Mouse (Mus musculus): Measurements from ENCODE around the gene Pinlyp. TPM values are rescaled to one million over a fixed set of nuclear protein-coding genes. Genes with fewer than 3 reads are reported as not detected.
A peak's percentile ranks its signal among the peaks of the same experiment; 100 is the strongest.

Gene Pinlyp
- polyA plus RNA-seq, 1 experiment from 2014 or later: not detected

- H3K4me2 ChIP-seq (replicated peaks): peak overlapping the region; percentile 81
- peak overlapping the region; percentile 91 for H3K9ac ChIP-seq
- no peaks in the 10 kb centered on the region for H3K27me3 ChIP-seq (ENCODE audit: control insufficient read depth, insufficient read depth, low read length)
- peaks cover 27% of the 10 kb centered on the region for H3K4me1 ChIP-seq (replicated peaks; ENCODE audit: control insufficient read depth, insufficient read depth, low read length)
- DNase-seq (ENCODE audit: low spot score) (peak; percentile 73), ATAC-seq (ENCODE audit: low FRiP score) (peak; percentile 5)
- 0% methylated on average over 12 of the region's 12 CpGs for WGBS
- H3K9me3 ChIP-seq (ENCODE audit: control insufficient read depth, low read length): no peaks in the 10 kb centered on the region
- peak overlapping the region; percentile 100 for H3K27ac ChIP-seq
- H3K36me3 ChIP-seq (replicated peaks; ENCODE audit: control insufficient read depth, insufficient read depth): peaks cover 34% of the 10 kb centered on the region
- peak overlapping the region; percentile 69 for H3K4me3 ChIP-seq (replicated peaks; ENCODE audit: low read length)
Observed at GRCm38 (mm10) chr7:24506476-24506837, 39.5 kb downstream of the Pinlyp start.

- Histone ChIP-seq H3K4me1 (replicated peaks; ENCODE audit: control insufficient read depth, insufficient read depth, low read length) (peaks cover 27% of the 10 kb centered on the region), H3K27ac (peak overlapping the region; percentile 100), H3K9ac (peak overlapping the region; percentile 91)
Observed at GRCm38 (mm10) chr7:24506065-24506459, 39.9 kb downstream of the Pinlyp start.

GRCm38 (mm10) chr7:24505447-24506064 lies 40.4 kb downstream of the Pinlyp start:
- ATAC-seq (ENCODE audit: low FRiP score): no peak
- Histone ChIP-seq H3K4me3 (replicated peaks; ENCODE audit: low read length) (peak overlapping the region; percentile 69; the same call in 1 of the 2 replicates), H3K36me3 (replicated peaks; ENCODE audit: control insufficient read depth, insufficient read depth) (peaks cover 34% of the 10 kb centered on the region), H3K27me3 (ENCODE audit: control insufficient read depth, insufficient read depth, low read length) (no peaks in the 10 kb centered on the region), H3K4me2 (replicated peaks) (peak overlapping the region; percentile 81), H3K9ac (peak overlapping the region; percentile 91), H3K4me1 (replicated peaks; ENCODE audit: control insufficient read depth, insufficient read depth, low read length) (peaks cover 27% of the 10 kb centered on the region), H3K27ac (peak overlapping the region; percentile 100), H3K9me3 (ENCODE audit: control insufficient read depth, low read length) (no peaks in the 10 kb centered on the region)
- 11% methylated on average over 15 of the region's 15 CpGs for WGBS
- no peak for DNase-seq (ENCODE audit: low spot score)

More at GRCm38 (mm10) chr7:24506065-24506459, 39.9 kb downstream of the Pinlyp start:
- H3K36me3 ChIP-seq (replicated peaks; ENCODE audit: control insufficient read depth, insufficient read depth): peaks cover 34% of the 10 kb centered on the region
- WGBS: 10% methylated on average over 3 of the region's 3 CpGs
- H3K4me3 ChIP-seq (replicated peaks; ENCODE audit: low read length): peak overlapping the region; percentile 69
- H3K9me3 ChIP-seq (ENCODE audit: control insufficient read depth, low read length): no peaks in the 10 kb centered on the region
- ATAC-seq (ENCODE audit: low FRiP score) (no peak), DNase-seq (ENCODE audit: low spot score) (no peak)
- H3K4me2 ChIP-seq (replicated peaks): peak overlapping the region; percentile 81
- H3K27me3 ChIP-seq (ENCODE audit: control insufficient read depth, insufficient read depth, low read length): no peaks in the 10 kb centered on the region

- ATAC-seq (ENCODE audit: low FRiP score) (no peak), DNase-seq (ENCODE audit: low spot score) (no peak)
- H3K27ac ChIP-seq: peak overlapping the region; percentile 100
- H3K9me3 ChIP-seq (ENCODE audit: control insufficient read depth, low read length): no peaks in the 10 kb centered on the region
- H3K4me2 ChIP-seq (replicated peaks): peak overlapping the region; percentile 81; the same call in 1 of the 2 replicates
- whole genome bisulfite sequencing: 27% methylated on average over 4 of the region's 4 CpGs
- H3K4me1 ChIP-seq (replicated peaks; ENCODE audit: control insufficient read depth, insufficient read depth, low read length): peaks cover 28% of the 10 kb centered on the region
- H3K36me3 ChIP-seq (replicated peaks; ENCODE audit: control insufficient read depth, insufficient read depth): peaks cover 38% of the 10 kb centered on the region
- H3K9ac ChIP-seq: no peak overlapping the region
- no peak overlapping the region for H3K4me3 ChIP-seq (replicated peaks; ENCODE audit: low read length)
- H3K27me3 ChIP-seq (ENCODE audit: control insufficient read depth, insufficient read depth, low read length): no peaks in the 10 kb centered on the region
Observed at GRCm38 (mm10) chr7:24504868-24505267, 41.0 kb downstream of the Pinlyp start.

GRCm38 (mm10) chr7:24504004-24504403 lies 41.9 kb downstream of the Pinlyp start:
- Histone ChIP-seq H3K27me3 (ENCODE audit: control insufficient read depth, insufficient read depth, low read length) (no peaks in the 10 kb centered on the region), H3K36me3 (replicated peaks; ENCODE audit: control insufficient read depth, insufficient read depth) (peaks cover 46% of the 10 kb centered on the region), H3K4me3 (replicated peaks; ENCODE audit: low read length) (no peak overlapping the region), H3K27ac (no peak overlapping the region), H3K4me2 (replicated peaks) (no peak overlapping the region), H3K4me1 (replicated peaks; ENCODE audit: control insufficient read depth, insufficient read depth, low read length) (peaks cover 22% of the 10 kb centered on the region), H3K9ac (no peak overlapping the region), H3K9me3 (ENCODE audit: control insufficient read depth, low read length) (no peaks in the 10 kb centered on the region)
- ATAC-seq (ENCODE audit: low FRiP score) (no peak), DNase-seq (ENCODE audit: low spot score) (no peak)
- WGBS: 18% methylated on average over 10 of the region's 10 CpGs

- no peaks in the 10 kb centered on the region for H3K27me3 ChIP-seq (ENCODE audit: control insufficient read depth, insufficient read depth, low read length)
- no peak for ATAC-seq (ENCODE audit: low FRiP score)
- no peaks in the 10 kb centered on the region for H3K9me3 ChIP-seq (ENCODE audit: control insufficient read depth, low read length)
- peaks cover 16% of the 10 kb centered on the region for H3K4me1 ChIP-seq (replicated peaks; ENCODE audit: control insufficient read depth, insufficient read depth, low read length)
- H3K27ac ChIP-seq: no peak overlapping the region
- H3K4me2 ChIP-seq (replicated peaks): no peak overlapping the region
- 58% methylated on average over 21 of the region's 21 CpGs for WGBS
- no peak for DNase-seq (ENCODE audit: low spot score)
- H3K36me3 ChIP-seq (replicated peaks; ENCODE audit: control insufficient read depth, insufficient read depth): peaks cover 48% of the 10 kb centered on the region
- no peak overlapping the region for H3K9ac ChIP-seq
- no peak overlapping the region for H3K4me3 ChIP-seq (replicated peaks; ENCODE audit: low read length)
Observed at GRCm38 (mm10) chr7:24501492-24501891, 44.4 kb downstream of the Pinlyp start.

GRCm38 (mm10) chr7:24500929-24501328 lies 45.0 kb downstream of the Pinlyp start:
- no peak for ATAC-seq (ENCODE audit: low FRiP score)
- Histone ChIP-seq H3K27ac (no peak overlapping the region), H3K36me3 (replicated peaks; ENCODE audit: control insufficient read depth, insufficient read depth) (peaks cover 48% of the 10 kb centered on the region), H3K27me3 (ENCODE audit: control insufficient read depth, insufficient read depth, low read length) (no peaks in the 10 kb centered on the region), H3K9ac (no peak overlapping the region), H3K4me1 (replicated peaks; ENCODE audit: control insufficient read depth, insufficient read depth, low read length) (peaks cover 12% of the 10 kb centered on the region), H3K9me3 (ENCODE audit: control insufficient read depth, low read length) (no peaks in the 10 kb centered on the region), H3K4me3 (replicated peaks; ENCODE audit: low read length) (no peak overlapping the region), H3K4me2 (replicated peaks) (no peak overlapping the region)
- WGBS: 34% methylated on average over 7 of the region's 7 CpGs
- no peak for DNase-seq (ENCODE audit: low spot score)

GRCm38 (mm10) chr7:24499856-24500577 lies 45.9 kb downstream of the Pinlyp start:
- WGBS: 20% methylated on average over 43 of the region's 43 CpGs

More at GRCm38 (mm10) chr7:24499856-24500577, 45.9 kb downstream of the Pinlyp start:
- H3K27me3 ChIP-seq (ENCODE audit: control insufficient read depth, insufficient read depth, low read length): no peaks in the 10 kb centered on the region
- no peak overlapping the region for H3K9ac ChIP-seq
- no peak overlapping the region for H3K4me3 ChIP-seq (replicated peaks; ENCODE audit: low read length)
- peaks cover 48% of the 10 kb centered on the region for H3K36me3 ChIP-seq (replicated peaks; ENCODE audit: control insufficient read depth, insufficient read depth)
- no peaks in the 10 kb centered on the region for H3K9me3 ChIP-seq (ENCODE audit: control insufficient read depth, low read length)
- DNase-seq (ENCODE audit: low spot score): no peak
- ATAC-seq (ENCODE audit: low FRiP score): no peak
- H3K4me2 ChIP-seq (replicated peaks): no peak overlapping the region
- peaks cover 3% of the 10 kb centered on the region; the same call in 1 of the 2 replicates for H3K4me1 ChIP-seq (replicated peaks; ENCODE audit: control insufficient read depth, insufficient read depth, low read length)
- H3K27ac ChIP-seq: no peak overlapping the region

All from hindbrain, embryonic 14.5 days (tissue).